Mouse (Mus musculus) liver, postnatal 0 days (tissue): Measurements from ENCODE around the gene Prkch. TPM values are rescaled to one million over a fixed set of nuclear protein-coding genes. Genes with fewer than 3 reads are reported as not detected.

Experiments
- ATAC-seq: fragments of 200-750 bp; cut with Nextera tagmentation; 2 replicates; pipeline ENCODE4 v1.8.0; 2017; ENCODE audit warnings: mild to moderate bottlenecking, moderate library complexity
- DNase-seq: peaks from one replicate; pipeline ENCODE4 v3.0.0-alpha.2; 2016
- H3K27ac ChIP-seq: fragments of 300-500 bp; sonication (generic); 2 replicates; pipeline ENCODE4 v1.5.1; 2014; ENCODE audit warnings: antibody characterized with exemption, moderate library complexity, mild to moderate bottlenecking, low read depth
- H3K27me3 ChIP-seq: fragments of 300-500 bp; sonication (generic); 2 replicates; pipeline ENCODE4 v1.6.1; 2014; ENCODE audit warnings: low read length, control low read depth, mixed read lengths; ENCODE audit not compliant: insufficient read depth
- H3K36me3 ChIP-seq: fragments of 300-500 bp; sonication (generic); replicated peaks from 2 replicates; pipeline ENCODE4 v1.6.1; 2014; ENCODE audit warnings: mild to moderate bottlenecking, control low read depth, low read length, moderate library complexity, mixed read lengths; ENCODE audit not compliant: insufficient read depth
- H3K4me1 ChIP-seq: fragments of 300-500 bp; sonication (generic); 2 replicates; pipeline ENCODE4 v1.6.1; 2014; ENCODE audit warnings: antibody characterized with exemption, mild to moderate bottlenecking, control low read depth; ENCODE audit not compliant: insufficient read depth
- H3K4me2 ChIP-seq: fragments of 300-500 bp; sonication (generic); 2 replicates; pipeline ENCODE4 v1.6.1; 2014; ENCODE audit warnings: low read depth, mild to moderate bottlenecking, low read length, moderate library complexity, mixed read lengths
- H3K4me3 ChIP-seq: fragments of 300-500 bp; sonication (generic); 2 replicates; pipeline ENCODE4 v1.5.1; 2014; ENCODE audit warnings: low read depth, low read length
- H3K9ac ChIP-seq: fragments of 300-500 bp; sonication (generic); replicated peaks from 2 replicates; pipeline ENCODE4 v1.6.1; 2014; ENCODE audit warnings: mild to moderate bottlenecking, moderate library complexity
- H3K9me3 ChIP-seq: fragments of 300-500 bp; sonication (generic); 2 replicates; pipeline ENCODE4 v1.6.1; 2016; ENCODE audit warnings: mild to moderate bottlenecking, control low read depth, low read length, mixed read lengths
- CTCF ChIP-seq: sonication (generic); IDR thresholded peaks from 2 replicates; pipeline ENCODE4 v1.5.1; 2016; ENCODE audit warnings: antibody characterized with exemption, low read depth
- EP300 ChIP-seq: IDR thresholded peaks from 2 replicates; pipeline ENCODE4 v1.6.1; 2016; ENCODE audit warnings: antibody characterized with exemption, low read depth, mild to moderate bottlenecking
- WGBS: fragments of 180-500 bp; shearing (Covaris S2); extraction: QIAGEN DNeasy Blood & Tissue Kit; methylation state at CpG from one replicate; pipeline ENCODE4 v1.1.7; 2014; ENCODE audit not compliant: insufficient replicate concordance; 5-methylcytosine and 5-hydroxymethylcytosine counted together
- polyA plus RNA-seq: library from polyadenylated mRNA; unstranded; fragments of >200 nt; fragmentation: Nextera tagmentation; extraction: Ambion mirVana; gene quantifications from 2 replicates; pipeline ENCODE4 v1.2.1, GENCODE M21; 2015

Prkch gene
- polyA plus RNA-seq, 1 experiment from 2014 or later = 2.3 TPM

- TF ChIP-seq EP300 = no peak
- no peak for TF ChIP-seq CTCF
- WGBS = 41% methylated on average over 6 of the region's 6 CpGs
- DNase-seq = no peak
These were observed 28.6 kb downstream of the Prkch start for GRCm38 (mm10) chr12:73613183-73613582.

GRCm38 (mm10) chr12:73617652-73618051 lies 33.1 kb downstream of the Prkch start:
- H3K27ac ChIP-seq = no peak overlapping the region
- H3K4me1 ChIP-seq = no peaks in the 10 kb centered on the region
- no peak for TF ChIP-seq EP300
- no peak for TF ChIP-seq CTCF
- no peak overlapping the region for H3K9ac ChIP-seq
- WGBS = 49% methylated on average over 10 of the region's 10 CpGs
- ATAC-seq (no peak), DNase-seq (peak; percentile 22)
- H3K4me2 ChIP-seq = no peak overlapping the region
- H3K27me3 ChIP-seq = no peaks in the 10 kb centered on the region
- no peak overlapping the region for H3K4me3 ChIP-seq
- H3K9me3 ChIP-seq = no peaks in the 10 kb centered on the region
- no peaks in the 10 kb centered on the region for H3K36me3 ChIP-seq

More at GRCm38 (mm10) chr12:73613183-73613582, 28.6 kb downstream of the Prkch start:
- H3K36me3 ChIP-seq = no peaks in the 10 kb centered on the region
- no peaks in the 10 kb centered on the region for H3K27me3 ChIP-seq
- H3K4me2 ChIP-seq = no peak overlapping the region
- no peak for ATAC-seq
- no peak overlapping the region for H3K27ac ChIP-seq
- no peaks in the 10 kb centered on the region for H3K9me3 ChIP-seq
- no peak overlapping the region for H3K9ac ChIP-seq
- no peak overlapping the region for H3K4me3 ChIP-seq
- H3K4me1 ChIP-seq = no peaks in the 10 kb centered on the region

GRCm38 (mm10) chr12:73625277-73626032 lies 40.9 kb downstream of the Prkch start:
- TF ChIP-seq EP300 (no peak), CTCF (no peak)
- DNase-seq (no peak), ATAC-seq (no peak)
- Histone ChIP-seq H3K4me2 (no peak overlapping the region), H3K27ac (no peak overlapping the region), H3K9ac (no peak overlapping the region), H3K4me3 (no peak overlapping the region), H3K27me3 (no peaks in the 10 kb centered on the region), H3K4me1 (no peaks in the 10 kb centered on the region), H3K9me3 (no peaks in the 10 kb centered on the region), H3K36me3 (no peaks in the 10 kb centered on the region)
- WGBS = 67% methylated on average over 6 of the region's 6 CpGs

- 87% methylated on average over 14 of the region's 14 CpGs for WGBS
- Histone ChIP-seq H3K27me3 (no peaks in the 10 kb centered on the region), H3K4me1 (peaks cover 3% of the 10 kb centered on the region; the same call in 1 of the 2 replicates), H3K4me2 (no peak overlapping the region), H3K27ac (no peak overlapping the region), H3K9ac (no peak overlapping the region), H3K36me3 (no peaks in the 10 kb centered on the region), H3K9me3 (no peaks in the 10 kb centered on the region), H3K4me3 (no peak overlapping the region)
- ATAC-seq = no peak
- no peak for TF ChIP-seq CTCF
- no peak for TF ChIP-seq EP300
- DNase-seq = no peak
These were observed 43.3 kb downstream of the Prkch start for GRCm38 (mm10) chr12:73627902-73628301.

- WGBS = 66% methylated on average over 11 of the region's 11 CpGs
- H3K27me3 ChIP-seq = no peaks in the 10 kb centered on the region
- H3K36me3 ChIP-seq = no peaks in the 10 kb centered on the region
- no peaks in the 10 kb centered on the region for H3K9me3 ChIP-seq
- ATAC-seq (no peak), DNase-seq (no peak)
- H3K4me1 ChIP-seq = peaks cover 4% of the 10 kb centered on the region; the same call in 1 of the 2 replicates
- no peak overlapping the region for H3K9ac ChIP-seq
- no peak overlapping the region for H3K27ac ChIP-seq
- no peak overlapping the region for H3K4me2 ChIP-seq
- no peak overlapping the region for H3K4me3 ChIP-seq
- TF ChIP-seq CTCF (no peak), EP300 (no peak)
These were observed 46.0 kb downstream of the Prkch start for GRCm38 (mm10) chr12:73630596-73630995.

- no peaks in the 10 kb centered on the region for H3K27me3 ChIP-seq
- H3K9ac ChIP-seq = no peak overlapping the region
- WGBS = 71% methylated on average over 11 of the region's 11 CpGs
- no peak for TF ChIP-seq CTCF
- no peak for TF ChIP-seq EP300
- H3K36me3 ChIP-seq = no peaks in the 10 kb centered on the region
- peaks cover 4% of the 10 kb centered on the region; the same call in 1 of the 2 replicates for H3K4me1 ChIP-seq
- no peak overlapping the region for H3K4me2 ChIP-seq
- DNase-seq = no peak
- H3K4me3 ChIP-seq = no peak overlapping the region
- H3K9me3 ChIP-seq = no peaks in the 10 kb centered on the region
- no peak for ATAC-seq
- no peak overlapping the region for H3K27ac ChIP-seq
These were observed 46.6 kb downstream of the Prkch start for GRCm38 (mm10) chr12:73631148-73631547.
